Mouse (Mus musculus): ENCODE results near the gene Slit1.

Slit1 gene

DNA sequence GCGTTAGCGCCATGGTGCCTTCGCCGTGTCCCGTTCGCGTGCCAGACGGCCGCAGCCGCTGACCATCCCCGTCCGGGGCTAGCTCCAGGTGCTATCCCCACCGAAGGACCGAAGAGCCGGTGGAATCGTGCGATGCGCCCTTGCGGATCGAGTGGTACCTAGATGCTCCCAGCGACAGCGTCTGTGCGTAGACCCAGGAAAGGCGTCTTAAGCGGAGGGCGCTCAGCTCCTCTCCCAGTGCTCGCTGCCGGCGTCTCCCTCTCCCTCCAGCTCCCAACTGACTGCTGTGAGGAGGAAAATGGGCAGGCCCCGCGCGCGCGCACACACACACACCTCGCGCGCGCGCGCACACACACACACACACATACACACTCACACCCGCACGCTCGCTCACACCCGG lies at the start of gene Slit1:
Gene Slit1 (minus strand): TSS at position 270 of the 400 bp plus-strand sequence.
- DNase-seq (ENCODE audit: low spot score): no peak

DNA sequence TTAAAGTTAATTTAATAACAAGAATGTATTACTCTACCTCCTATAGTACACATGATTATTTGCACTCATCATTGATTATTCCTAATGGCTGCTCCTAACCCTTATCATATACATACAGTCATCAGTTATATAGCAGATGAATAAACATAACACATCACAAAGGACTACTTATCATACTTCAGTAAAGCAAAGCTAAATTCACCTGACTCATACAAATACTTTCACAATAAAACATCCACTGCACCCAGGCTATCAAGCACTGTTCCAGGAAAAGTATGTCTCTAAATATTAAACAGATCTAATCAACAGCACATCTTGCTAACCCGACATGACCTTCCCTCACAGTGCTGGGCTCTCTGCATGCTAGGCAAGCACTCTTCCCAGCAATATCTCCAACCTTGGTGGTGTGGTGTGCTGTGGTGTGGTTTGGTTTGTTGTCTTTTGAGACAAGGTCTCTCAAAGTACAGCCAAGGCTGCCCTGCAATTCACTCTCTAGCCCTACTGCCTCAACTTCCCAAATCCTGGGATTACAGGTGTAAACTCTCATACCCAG lies 49.5 kb upstream of the Slit1 start:
- no peak for DNase-seq (ENCODE audit: low spot score)

DNA sequence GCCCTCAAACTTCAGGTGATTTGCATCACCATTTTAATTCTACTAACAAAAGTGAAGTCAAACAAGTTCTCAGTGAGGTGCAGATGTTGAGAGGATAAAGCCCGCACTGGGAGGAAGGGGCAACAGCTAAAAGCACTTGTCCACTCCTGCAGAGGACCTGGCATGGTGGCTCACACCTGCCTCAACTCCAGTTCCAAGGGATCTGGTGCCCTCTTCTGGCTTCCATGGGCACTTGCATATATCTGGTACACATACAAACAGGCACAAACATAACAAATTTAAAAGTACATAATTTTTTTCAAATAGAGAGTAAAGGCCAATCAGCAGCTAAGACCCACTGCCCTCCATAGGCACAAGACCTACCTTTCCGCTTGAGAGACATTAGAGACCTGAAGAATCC lies 47.9 kb upstream of the Slit1 start:
- no peak for DNase-seq (ENCODE audit: low spot score)

DNA sequence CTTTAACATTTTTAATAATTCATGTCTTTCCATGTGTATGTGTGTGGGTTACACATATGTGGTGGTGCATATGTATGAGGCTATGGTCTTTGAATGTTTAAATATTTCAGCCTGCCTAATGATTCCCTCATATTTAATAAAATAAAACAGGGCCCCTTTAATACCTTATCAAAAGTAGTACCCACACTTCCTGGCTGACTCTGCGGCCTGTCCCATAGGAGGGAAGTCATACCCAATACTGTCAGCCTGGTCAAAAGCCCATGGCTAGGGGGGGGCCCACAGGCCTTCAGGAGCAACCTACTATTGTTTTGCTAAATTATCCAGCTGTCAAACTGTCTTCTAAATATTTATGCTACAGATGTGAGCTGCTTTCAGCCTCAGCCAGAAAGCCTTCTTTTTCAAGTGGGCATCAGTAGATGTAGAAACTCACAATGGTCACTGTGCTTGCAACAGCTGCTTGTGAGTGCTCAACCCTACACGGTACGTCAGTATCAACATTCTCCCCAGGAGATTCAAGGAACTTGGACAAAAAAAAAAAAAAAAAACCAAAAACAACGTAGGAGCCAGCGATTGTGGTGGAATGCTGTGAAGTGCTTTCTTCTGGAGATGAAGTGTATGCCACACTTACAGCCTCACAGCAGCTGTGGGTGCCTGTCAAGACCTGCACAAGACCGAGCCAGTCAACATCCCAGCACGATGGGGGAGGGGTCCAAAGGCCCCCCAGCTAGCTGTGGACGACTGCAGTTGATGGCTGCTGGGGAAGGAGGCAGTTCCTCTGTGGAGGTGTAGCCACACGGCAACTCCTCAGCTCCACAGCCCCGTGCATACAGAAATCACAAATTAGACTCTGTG lies 45.9 kb upstream of the Slit1 start:
- DNase-seq (ENCODE audit: low spot score): no peak

DNA sequence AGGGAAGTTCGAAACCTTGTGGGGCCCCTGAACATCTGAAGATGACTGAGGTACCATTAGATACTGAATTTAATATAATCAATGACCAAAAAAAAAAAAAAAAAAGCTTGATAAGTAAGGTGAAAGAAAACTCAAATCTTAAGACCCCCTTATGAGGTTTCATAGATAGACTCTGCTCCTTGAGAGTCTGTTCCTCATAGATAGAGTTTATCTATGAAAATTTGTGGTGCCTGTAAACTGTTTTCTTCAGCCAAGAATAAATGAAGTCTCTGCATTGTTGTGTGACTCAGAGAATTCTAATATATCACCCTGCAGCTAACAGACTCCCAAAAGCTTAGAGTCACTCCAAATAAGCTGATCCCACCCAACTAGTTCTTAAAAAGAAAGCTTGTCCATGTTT lies 43.4 kb upstream of the Slit1 start:
- DNase-seq (ENCODE audit: low spot score): no peak

DNA sequence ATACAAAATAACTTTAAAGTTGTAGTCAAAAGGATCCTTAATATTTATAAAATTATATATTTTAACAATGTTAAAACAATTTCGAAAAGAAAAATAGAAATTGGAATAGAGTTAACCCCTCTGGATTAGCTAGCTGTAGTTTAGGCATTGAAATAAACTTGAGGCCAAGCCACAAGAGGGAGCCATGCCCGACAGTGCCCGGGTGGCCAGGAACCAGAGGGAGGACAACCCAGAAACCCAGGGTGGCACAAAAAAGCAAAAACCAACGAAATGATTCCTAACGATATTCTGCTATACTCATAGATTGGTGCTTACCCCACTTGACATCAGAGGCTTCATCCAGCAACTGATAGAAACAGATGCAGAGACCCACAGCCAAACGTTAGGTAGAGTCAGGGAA lies 34.0 kb upstream of the Slit1 start:
- DNase-seq (ENCODE audit: low spot score): no peak

DNA sequence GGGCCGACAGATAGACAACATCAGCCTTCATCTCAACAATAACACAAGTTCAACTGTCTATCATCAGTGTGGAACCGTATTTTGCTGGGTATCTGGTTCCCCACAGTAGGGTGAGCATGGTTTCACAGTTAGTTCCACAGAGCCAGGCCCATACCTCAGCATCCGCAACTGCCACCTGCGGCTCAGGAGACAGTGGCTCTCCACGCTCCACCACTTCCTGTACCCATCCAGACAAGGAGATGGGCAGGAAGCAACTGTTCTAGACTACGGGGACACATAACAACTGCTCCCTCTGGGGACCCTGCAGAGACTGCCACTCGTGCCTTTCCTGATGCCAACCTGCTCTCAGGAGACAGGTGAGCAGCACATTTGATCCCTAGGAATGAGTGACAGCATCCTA lies 25.2 kb upstream of the Slit1 start:
- DNase-seq (ENCODE audit: low spot score): no peak

DNA sequence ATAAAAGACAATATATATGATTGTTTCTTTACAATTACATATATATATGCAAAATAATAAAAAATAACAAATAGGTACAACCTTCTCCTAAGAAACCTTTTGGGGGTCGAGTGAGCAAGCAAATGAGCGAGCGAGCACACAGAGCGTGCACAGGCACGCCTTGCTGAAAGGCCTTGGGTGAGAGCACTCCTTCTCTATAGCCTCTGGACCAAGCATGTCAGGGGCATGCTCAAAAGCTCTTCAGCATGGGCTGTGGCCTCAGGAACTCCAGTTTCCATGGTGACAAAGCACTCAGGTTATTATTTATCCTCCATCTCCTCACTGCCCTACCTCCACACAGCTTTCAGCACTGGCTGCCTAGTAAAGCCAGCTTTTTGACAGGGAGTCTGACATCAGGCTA lies 23.2 kb upstream of the Slit1 start:
- DNase-seq (ENCODE audit: low spot score): peak; percentile 50

DNA sequence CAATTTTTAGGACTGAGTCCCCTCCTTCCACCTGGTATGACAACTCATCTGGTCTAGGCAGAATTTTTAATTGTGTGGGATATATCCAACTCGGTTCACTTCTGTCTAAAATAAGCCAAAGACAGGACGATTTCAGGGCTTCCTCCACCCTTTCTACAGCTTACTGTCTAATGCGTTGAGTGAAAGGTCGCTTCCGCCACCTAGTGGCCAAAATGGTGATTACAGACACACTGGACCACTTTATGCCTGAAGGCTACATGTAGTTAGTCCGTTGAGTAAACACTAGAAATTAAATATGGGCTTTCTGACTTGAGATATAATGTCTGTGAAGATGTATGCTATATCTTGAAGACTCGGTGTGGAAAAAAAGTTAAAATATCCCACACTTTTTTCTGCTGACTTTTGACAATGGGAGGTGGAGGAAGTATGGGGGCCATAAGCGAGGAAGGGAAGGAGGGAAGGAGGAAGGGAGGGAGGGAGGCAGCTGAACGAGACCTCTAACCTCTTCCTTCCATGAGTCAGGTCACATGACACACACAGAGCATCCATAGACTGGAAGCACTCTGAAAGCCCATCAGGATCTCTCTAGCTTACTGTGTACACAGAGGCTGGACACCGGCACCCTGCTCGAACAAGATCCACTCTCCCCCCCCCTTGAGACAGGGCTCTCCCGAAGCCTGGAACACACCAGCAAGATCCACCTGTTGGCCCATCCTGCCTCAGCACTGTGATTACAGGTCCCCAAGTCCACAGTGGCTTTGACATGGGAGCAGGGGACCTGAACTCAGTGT lies 20.6 kb upstream of the Slit1 start:
- DNase-seq (ENCODE audit: low spot score): peak; percentile 82

DNA sequence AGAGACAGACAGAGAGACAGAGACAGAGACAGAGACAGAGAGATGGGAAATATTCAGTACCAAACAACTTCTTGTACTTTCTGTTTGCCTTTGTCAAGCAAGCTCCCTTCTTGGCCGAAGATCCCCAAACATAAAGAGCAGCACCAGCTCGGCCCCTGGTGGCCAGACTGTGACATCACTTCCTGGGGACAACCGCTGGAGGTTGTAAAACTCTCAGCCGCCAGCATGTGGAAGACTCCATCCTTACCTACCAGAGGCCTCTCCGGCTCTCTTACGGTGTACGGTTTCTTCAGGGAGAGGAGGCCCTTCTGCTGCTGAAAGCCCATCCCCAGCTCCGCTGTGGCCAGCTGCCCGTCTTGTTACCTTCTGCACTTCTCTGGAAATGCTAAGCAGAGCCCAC lies 18.1 kb upstream of the Slit1 start:
- no peak for DNase-seq (ENCODE audit: low spot score)

DNA sequence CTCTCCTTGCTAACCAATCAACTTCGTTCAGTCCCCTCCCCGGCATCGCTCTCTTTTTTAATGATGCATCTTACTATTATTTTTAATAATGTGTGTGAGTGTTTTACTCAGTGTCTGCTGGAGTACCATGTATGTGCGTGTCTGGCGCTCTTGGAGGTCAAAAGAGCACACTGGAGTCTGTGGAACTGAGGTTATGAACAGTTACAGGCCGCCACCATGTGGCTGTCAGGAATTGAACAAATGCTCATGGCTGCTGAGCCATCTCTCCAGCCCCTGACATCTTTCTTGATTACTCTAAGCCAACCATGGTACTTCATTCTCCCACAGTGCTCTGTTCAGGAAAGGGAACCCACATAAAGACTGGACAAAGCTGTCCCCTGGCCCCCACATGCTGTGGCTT lies 16.3 kb upstream of the Slit1 start:
- DNase-seq (ENCODE audit: low spot score): no peak

DNA sequence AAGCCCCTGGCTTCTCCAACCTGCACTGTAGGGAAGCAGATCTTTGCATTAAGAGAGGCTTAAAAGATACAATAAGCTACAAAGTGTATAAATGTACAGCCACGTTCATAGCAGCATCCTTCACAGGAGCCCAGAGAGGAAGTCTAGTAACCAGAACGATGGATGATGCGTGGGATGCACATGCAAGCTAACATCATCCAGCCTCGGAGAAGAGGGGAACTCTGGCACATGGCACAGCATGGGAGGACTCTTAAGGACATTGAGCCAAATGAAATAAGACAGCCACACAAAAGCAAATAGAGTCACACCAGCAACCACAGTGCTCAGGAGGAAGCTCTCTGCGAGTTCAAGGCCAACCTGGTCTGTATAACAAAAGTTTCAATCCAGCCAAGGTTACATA lies 15.8 kb upstream of the Slit1 start:
- no peak for DNase-seq (ENCODE audit: low spot score)

DNA sequence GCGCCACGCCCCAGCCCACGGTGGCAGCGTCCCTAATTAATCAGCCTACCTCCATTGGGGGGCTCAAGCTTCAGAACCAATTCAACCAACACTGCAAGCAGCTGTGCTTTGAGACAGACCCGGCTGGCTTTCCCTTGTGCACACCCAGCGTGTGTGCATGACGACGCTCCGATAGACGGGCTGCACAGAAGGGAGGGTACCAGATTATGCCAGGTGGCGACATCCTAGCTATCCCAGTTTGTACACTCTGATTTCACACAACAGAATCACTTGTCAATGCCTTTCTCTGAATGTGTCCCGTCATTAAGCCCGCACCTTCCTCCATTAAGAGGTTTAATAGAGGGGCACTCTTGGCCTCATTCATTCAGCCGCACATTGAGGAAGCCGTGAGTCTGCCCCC lies 11.3 kb upstream of the Slit1 start:
- no peak for DNase-seq (ENCODE audit: low spot score)

DNA sequence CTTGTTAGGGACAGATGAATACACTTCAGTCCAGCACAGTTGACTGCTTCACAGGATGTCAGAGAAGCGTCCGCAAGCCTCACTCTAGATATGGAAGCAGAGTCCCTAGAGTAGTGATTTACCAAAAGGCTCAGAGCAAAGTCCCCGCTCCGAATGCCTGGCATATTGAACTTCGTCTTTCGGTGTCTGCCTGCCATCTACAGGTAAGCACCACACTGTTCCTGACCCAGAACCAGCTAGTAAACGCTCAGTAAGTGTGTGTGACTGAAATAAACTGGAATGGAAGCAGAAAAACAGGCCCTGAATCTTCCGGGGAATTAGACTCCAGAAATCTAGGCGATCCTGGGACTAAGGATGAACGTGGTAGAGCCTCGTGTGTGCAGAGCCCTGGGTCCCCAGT lies 8.4 kb upstream of the Slit1 start:
- no peak for DNase-seq (ENCODE audit: low spot score)

DNA sequence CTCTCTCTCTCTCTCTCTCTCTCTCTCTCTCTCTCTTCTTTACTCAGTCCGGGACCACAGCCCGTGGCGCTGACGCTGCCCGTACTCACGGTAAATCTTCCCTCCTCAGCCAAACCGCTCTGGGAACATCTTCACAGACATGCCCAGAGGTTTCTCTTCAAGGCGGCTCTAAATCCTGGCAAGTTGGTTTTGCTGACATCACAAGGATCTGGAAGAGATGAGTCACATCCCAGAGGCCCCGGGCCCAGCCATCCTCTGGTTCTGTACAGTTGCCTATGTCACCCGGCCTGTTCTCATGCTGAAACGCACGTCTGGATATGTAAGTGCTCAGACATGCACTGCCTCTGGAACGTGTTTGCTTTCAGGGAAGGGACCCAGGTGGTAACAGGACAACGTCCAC lies 4.0 kb upstream of the Slit1 start:
- no peak for DNase-seq (ENCODE audit: low spot score)

DNA sequence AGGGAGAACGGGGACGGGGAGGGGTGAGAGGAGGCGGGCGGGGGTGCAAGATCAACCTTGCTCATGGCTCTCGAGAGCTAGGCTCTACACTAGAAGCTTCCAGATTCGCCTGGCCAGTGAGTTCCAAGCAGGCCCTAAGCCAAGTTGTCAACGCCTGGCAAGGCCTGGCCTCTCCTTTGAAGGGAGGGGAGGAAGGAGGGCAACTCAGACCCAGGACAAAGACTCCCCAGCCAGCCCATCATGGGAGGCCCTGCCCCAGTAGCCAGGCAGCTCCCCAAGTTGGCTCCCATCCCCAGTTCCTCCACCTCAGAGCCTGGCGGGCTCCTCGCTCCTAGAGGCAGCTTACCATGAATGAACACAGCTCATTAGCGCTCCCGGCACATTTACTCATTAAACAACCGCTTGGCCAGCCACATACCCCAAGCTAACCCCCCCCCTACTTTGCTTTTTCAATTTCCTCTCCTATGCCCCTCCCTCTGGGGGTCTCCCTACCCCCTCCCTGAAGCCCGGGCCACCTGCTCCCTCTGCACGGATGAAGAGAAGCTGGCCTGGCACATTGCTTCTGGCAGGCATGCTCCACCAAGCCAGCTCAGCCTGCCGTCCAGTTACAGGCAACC lies 2.6 kb upstream of the Slit1 start:
- no peak for DNase-seq (ENCODE audit: low spot score)

DNA sequence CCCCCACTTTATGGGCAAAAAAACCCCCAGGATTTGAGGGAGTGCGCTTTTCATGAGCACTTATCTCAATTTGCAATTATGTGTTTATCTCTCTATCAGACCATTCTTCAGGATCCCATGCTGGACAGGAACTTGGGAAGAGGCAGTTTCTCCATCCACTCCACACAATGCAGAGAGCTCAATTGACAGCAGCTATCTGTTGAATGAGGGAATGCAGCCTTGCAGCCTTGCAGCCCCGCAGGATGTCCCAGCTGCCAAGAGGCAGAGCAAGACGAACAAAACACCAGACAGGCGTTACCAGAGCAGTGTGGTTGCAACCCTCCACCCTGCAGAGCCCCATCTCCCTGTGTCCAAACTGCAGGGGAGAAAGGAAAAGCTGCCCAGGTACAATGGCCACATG lies 4.6 kb downstream of the Slit1 start:
- DNase-seq (ENCODE audit: low spot score): no peak

DNA sequence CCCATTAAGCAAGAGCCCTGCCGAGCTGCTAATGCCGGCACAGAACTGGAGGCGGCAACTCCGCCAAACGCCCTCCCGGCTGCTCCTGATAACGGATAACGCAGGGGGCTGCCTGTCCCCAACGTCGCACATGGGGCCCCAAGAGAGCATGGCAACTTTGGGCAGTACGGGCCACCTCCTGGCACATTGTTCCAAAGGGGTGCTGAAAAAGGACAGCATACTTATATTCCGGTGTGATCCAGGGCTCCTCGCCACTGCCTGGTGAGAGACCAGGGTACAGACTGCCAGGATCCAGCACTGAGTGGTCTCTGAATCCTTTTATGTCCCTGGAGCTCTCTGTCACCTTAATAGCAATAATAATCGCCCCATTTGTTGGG lies 5.0 kb downstream of the Slit1 start:
- no peak for DNase-seq (ENCODE audit: low spot score)

DNA sequence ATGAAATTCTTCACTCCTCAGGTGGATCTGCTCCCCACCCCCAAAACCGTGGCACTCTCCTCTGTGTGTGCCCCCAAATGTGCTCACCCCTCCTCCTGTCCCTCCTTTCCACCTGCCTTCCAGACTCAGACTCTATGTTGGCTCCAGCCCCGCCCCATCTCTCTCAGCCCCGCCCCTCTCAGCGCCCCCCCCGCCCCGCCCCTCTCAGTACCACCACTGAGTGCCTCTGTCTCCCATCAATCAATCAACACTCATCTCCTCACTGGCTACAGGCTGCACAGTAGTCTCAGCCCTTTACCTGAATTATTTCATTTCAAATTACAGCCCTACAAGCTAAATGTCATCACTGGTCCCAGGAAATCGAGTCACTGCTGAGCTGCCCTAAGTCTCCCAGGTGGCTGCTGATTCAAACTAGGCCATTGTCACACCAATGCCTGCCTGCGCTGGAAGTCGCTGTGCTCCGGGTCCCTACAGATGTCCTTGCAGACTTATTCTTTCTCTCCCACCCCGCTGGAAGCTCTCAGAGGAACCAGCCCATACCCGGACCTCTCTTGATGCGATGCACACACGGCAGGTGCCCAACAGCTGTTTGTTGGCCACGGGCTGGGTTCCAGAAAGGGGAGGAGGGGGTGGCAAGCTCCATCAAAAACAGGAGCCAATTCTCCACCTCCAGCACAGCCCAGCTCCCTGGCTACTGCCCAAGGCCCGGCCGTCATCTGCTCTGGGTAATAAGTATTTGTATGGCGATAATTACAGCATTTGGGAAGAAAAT lies 5.6 kb downstream of the Slit1 start:
- no peak for DNase-seq (ENCODE audit: low spot score)

DNA sequence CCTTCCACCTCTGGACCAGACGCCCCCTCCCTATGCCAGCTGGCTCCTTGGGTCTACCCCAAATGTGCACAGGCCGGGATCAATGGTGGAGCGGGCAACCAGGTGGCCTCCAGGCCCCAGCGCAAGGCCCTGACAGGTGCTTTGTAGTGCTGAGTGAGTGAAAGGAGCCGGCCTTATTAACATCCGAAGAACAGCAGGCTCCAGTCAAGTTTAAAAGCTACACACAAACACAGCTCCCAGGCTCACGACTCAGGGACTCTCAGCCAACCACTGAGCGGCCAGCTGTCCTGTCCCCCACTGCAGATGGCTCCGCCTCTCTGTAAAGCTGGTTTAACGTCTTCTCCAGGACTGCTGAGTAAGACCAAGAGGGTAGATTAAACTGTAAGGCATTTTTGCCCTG lies 8.8 kb downstream of the Slit1 start:
- no peak for DNase-seq (ENCODE audit: low spot score)

DNA sequence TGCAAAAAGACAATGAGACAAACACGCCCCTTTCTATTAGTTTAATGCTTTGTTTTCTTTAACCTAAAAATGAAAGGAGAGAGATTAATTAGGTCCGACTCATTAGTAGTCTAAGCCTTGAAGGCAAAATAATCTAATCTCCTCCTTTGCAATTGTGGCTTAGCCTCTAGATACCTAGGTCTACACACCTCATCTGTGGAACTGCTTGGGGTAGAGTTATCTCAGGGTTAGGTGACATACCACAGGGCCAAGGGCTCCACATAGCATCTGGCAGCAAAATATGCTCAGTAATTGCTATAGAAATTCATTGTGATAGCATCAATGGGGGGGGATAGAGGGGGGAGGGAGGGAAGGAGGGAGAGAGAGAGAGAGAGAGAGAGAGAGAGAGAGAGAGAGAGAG lies 18.0 kb downstream of the Slit1 start:
- no peak for DNase-seq (ENCODE audit: low spot score)

DNA sequence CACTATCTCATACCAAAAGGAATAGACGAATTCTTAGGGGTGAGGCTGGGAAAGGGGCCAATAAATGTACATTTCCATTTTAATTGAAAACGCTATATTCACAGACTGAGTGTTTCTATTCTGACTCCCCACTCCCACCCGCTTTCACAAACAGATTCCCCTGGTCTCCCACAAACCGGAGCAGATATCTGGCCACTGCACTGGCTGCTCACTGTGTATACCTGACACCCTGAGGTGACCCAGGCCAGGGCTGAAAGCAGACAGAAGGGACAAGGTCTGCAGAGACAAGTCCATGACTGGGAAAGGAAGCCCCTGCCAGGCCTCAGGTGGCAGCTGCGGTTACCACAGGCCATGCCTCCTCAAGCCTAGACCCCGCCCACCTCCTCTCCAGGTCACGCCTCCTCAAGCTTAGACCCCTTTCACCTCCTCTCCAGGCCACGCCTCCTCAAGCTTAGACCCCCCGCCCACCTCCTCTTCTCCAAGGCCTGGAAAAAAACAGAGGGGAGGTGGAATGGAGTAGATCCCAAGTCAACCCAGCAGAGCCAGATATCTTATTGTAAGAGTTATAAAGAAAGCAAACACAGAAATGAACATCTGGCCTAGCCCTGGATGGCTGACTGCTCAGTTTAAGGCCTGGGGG lies 18.5 kb downstream of the Slit1 start:
- no peak for DNase-seq (ENCODE audit: low spot score)
